Mouse (Mus musculus) CH12.LX (cell line): ENCODE measurements around the gene Rnft2. TPM values are rescaled to one million over a fixed set of nuclear protein-coding genes. Genes with fewer than 3 reads are reported as not detected.

Source experiments
- DNase-seq: peaks from one replicate; pipeline ENCODE4 v3.0.0-alpha.2; 2013; ENCODE audit errors: extremely low read depth
- H3K27ac ChIP-seq: 2 replicates; pipeline ENCODE4 v1.5.1; 2012; ENCODE audit warnings: low read depth, mild to moderate bottlenecking, control low read depth, moderate library complexity; ENCODE audit not compliant: insufficient read depth
- H3K27me3 ChIP-seq: replicated peaks from 2 replicates; pipeline ENCODE3; 2012; ENCODE audit warnings: inconsistent platforms
- H3K36me3 ChIP-seq, 2 experiments: replicated peaks in 1 of 2; 2 replicates each; pipeline versions ENCODE3 to v1.6.1; 2012; ENCODE audit warnings: inconsistent platforms in 1 of 2, low read length in 1 of 2, mild to moderate bottlenecking in 1 of 2, mixed read lengths in 1 of 2, moderate library complexity in 1 of 2; ENCODE audit not compliant: control insufficient read depth in 1 of 2, insufficient read depth in 1 of 2
- H3K4me1 ChIP-seq, 2 experiments: 2 replicates each; pipeline ENCODE4 v1.6.1; 2012; ENCODE audit warnings: inconsistent platforms in 1 of 2, moderate library complexity in 1 of 2; ENCODE audit not compliant: insufficient read depth in 2 of 2, control insufficient read depth in 1 of 2
- H3K4me2 ChIP-seq: 2 replicates; pipeline ENCODE4 v1.6.1; 2012; ENCODE audit warnings: low read depth, mild to moderate bottlenecking, control low read depth; ENCODE audit not compliant: poor library complexity, insufficient read depth, severe bottlenecking
- H3K4me3 ChIP-seq, 3 experiments: fragments of 150-350 bp in 1 of 3; sonication (generic) in 1 of 3; replicated peaks in 1 of 3; 2 replicates each; pipeline versions ENCODE3 to v1.5.1; 2011 to 2012; ENCODE audit warnings: low read depth in 2 of 3, low read length in 2 of 3, mild to moderate bottlenecking in 2 of 3, moderate library complexity in 2 of 3, control low read depth in 1 of 3, improper control_type of control experiment in 1 of 3, inconsistent platforms in 1 of 3, mixed read lengths in 1 of 3; ENCODE audit not compliant: poor library complexity in 1 of 3
- H3K79me2 ChIP-seq: replicated peaks from 2 replicates; pipeline ENCODE4 v1.6.1; 2012; ENCODE audit warnings: mild to moderate bottlenecking, moderate library complexity; ENCODE audit not compliant: control insufficient read depth, poor library complexity, insufficient read depth, severe bottlenecking; ENCODE audit errors: extremely low read depth
- H3K9ac ChIP-seq: 2 replicates; pipeline ENCODE4 v1.6.1; 2012; ENCODE audit warnings: low read depth, mild to moderate bottlenecking, control low read depth, moderate library complexity; ENCODE audit not compliant: insufficient read depth
- H3K9me3 ChIP-seq: replicated peaks from 2 replicates; pipeline ENCODE3; 2012; ENCODE audit warnings: low read length, inconsistent platforms, mixed read lengths
- CHD1 ChIP-seq: IDR thresholded peaks from 2 replicates; pipeline ENCODE4 v1.6.1; 2012; ENCODE audit warnings: low read depth, low read length, improper control_type of control experiment, inconsistent platforms
- ELF1 ChIP-seq: IDR thresholded peaks from 2 replicates; pipeline ENCODE4 v1.6.1; 2014; ENCODE audit warnings: low read depth, mild to moderate bottlenecking, inconsistent platforms, low read length, improper control_type of control experiment
- ETS1 ChIP-seq: conservative IDR thresholded peaks from 2 replicates; pipeline ENCODE4 v1.6.1; 2012; ENCODE audit warnings: low read depth, mild to moderate bottlenecking, inconsistent platforms, low read length, improper control_type of control experiment, moderate library complexity
- GABPA ChIP-seq: IDR thresholded peaks from 2 replicates; pipeline ENCODE4 v1.6.1; 2012; ENCODE audit warnings: low read depth, low read length, improper control_type of control experiment, inconsistent platforms; ENCODE audit not compliant: insufficient replicate concordance
- JUN ChIP-seq: IDR thresholded peaks from 2 replicates; pipeline ENCODE4 v1.6.1; 2011; ENCODE audit warnings: low read depth, mild to moderate bottlenecking, low read length, improper control_type of control experiment, moderate library complexity; ENCODE audit not compliant: insufficient read depth
- JUND ChIP-seq: conservative IDR thresholded peaks from 2 replicates; pipeline ENCODE4 v1.6.1; 2011; ENCODE audit warnings: low read depth, low read length, improper control_type of control experiment
- MAFK ChIP-seq: IDR thresholded peaks from 2 replicates; pipeline ENCODE4 v1.6.1; 2011; ENCODE audit warnings: low read length, improper control_type of control experiment; ENCODE audit not compliant: insufficient replicate concordance
- MAZ ChIP-seq: IDR thresholded peaks from 2 replicates; pipeline ENCODE4 v1.6.1; 2012; ENCODE audit warnings: low read depth, mild to moderate bottlenecking, inconsistent platforms, low read length, improper control_type of control experiment, moderate library complexity
- MEF2A ChIP-seq: IDR thresholded peaks from 2 replicates; pipeline ENCODE4 v1.6.1; 2014; ENCODE audit warnings: low read depth, mild to moderate bottlenecking, inconsistent platforms, low read length, improper control_type of control experiment, borderline replicate concordance
- MYC ChIP-seq: IDR thresholded peaks from 2 replicates; pipeline ENCODE4 v1.6.1; 2011; ENCODE audit warnings: low read depth, mild to moderate bottlenecking, improper control_type of control experiment, low read length
- POLR2A ChIP-seq: IDR thresholded peaks from 2 replicates; pipeline ENCODE4 v1.6.1; 2011; ENCODE audit warnings: low read depth, mild to moderate bottlenecking, improper control_type of control experiment, low read length
- POLR2AphosphoS2 ChIP-seq: IDR thresholded peaks from 2 replicates; pipeline ENCODE4 v1.6.1; 2011; ENCODE audit warnings: low read depth, low read length, improper control_type of control experiment
- RAD21 ChIP-seq: IDR thresholded peaks from 2 replicates; pipeline ENCODE4 v1.6.1; 2011; ENCODE audit warnings: low read depth, mild to moderate bottlenecking, low read length, improper control_type of control experiment, moderate library complexity
- RCOR1 ChIP-seq: conservative IDR thresholded peaks from 2 replicates; pipeline ENCODE4 v1.6.1; 2012; ENCODE audit warnings: low read depth, mild to moderate bottlenecking, inconsistent platforms, low read length, improper control_type of control experiment
- SIN3A ChIP-seq: IDR thresholded peaks from 2 replicates; pipeline ENCODE4 v1.6.1; 2012; ENCODE audit warnings: low read length, improper control_type of control experiment, inconsistent platforms
- SMC3 ChIP-seq: IDR thresholded peaks from 2 replicates; pipeline ENCODE4 v1.6.1; 2011; ENCODE audit warnings: low read depth, low read length, improper control_type of control experiment
- TBP ChIP-seq: conservative IDR thresholded peaks from 2 replicates; pipeline ENCODE4 v1.6.1; 2011; ENCODE audit warnings: low read depth, low read length, improper control_type of control experiment
- UBTF ChIP-seq: IDR thresholded peaks from 2 replicates; pipeline ENCODE4 v1.6.1; 2012; ENCODE audit warnings: low read depth, mild to moderate bottlenecking, inconsistent platforms, low read length, improper control_type of control experiment, moderate library complexity
- USF2 ChIP-seq: conservative IDR thresholded peaks from 2 replicates; pipeline ENCODE4 v1.6.1; 2011; ENCODE audit warnings: low read depth, low read length, improper control_type of control experiment
- ZNF384 ChIP-seq: IDR thresholded peaks from 2 replicates; pipeline ENCODE4 v1.6.1; 2012; ENCODE audit warnings: low read depth, low read length, improper control_type of control experiment, inconsistent platforms
- dilution Hi-C: fragments of 300-500 bp; cut with MboI; formaldehyde crosslinking; loops from 2 replicates; pipeline ENCODE4 v1.14.3; 2020; ENCODE audit warnings: low sequenced_read_pairs; ENCODE audit not compliant: extremely low pct_unique_long_range_greater_than_20kb, extremely low pct_ligation_motif_present
- in situ Hi-C: fragments of 300-500 bp; cut with MboI; formaldehyde crosslinking; loops from 3 replicates; pipeline ENCODE4 v1.14.3; 2019; ENCODE audit warnings: low sequenced_read_pairs, low pct_ligation_motif_present, low pct_unique_long_range_greater_than_20kb, mixed read lengths
- polyA plus RNA-seq: library from polyadenylated mRNA; unstranded; fragments of >175 nt; gene quantifications from 2 replicates; pipeline ENCODE4 v1.2.1, GENCODE M21; 2012; ENCODE audit warnings: low read depth; ENCODE audit not compliant: insufficient read length
- total RNA-seq, 2 experiments: library from RNA; depleted of rRNA; stranded (reverse); fragments of 300-350 nt in 1 of 2; fragments of >200 nt in 1 of 2; gene quantifications; 2 replicates each; pipeline ENCODE4 v1.2.3; 2012 to 2014

Rnft2 gene
- total and polyA plus RNA-seq, 3 experiments, result 1.6 to 5.1 (median 3.4) TPM

DNA sequence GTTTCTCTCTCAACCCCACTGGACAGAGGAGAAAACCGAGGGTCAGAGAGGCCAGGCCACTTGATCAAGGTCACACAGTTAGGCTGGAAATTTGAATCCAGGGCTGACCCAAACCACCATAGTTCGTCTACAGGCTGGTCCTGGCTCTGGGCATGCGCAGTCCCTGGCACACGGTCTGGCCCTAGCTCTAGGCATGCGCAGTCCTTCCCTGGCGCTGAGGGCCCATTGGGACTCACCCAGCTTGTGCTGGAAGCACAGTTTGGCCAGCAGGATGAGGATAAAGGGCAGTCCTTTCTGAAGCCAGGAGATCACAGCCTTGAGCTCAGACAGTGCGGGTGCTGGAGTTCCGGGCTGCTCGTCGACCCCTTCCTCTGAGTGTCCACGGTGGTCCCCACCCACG is 8.0 kb downstream of the Rnft2 start:
- H3K4me1 ChIP-seq, result no peaks in the 10 kb centered on the region
- no peak for DNase-seq
- H3K27ac ChIP-seq, result no peak overlapping the region
- H3K9ac ChIP-seq, result no peak overlapping the region
- no peaks in the 10 kb centered on the region for H3K79me2 ChIP-seq
- in situ Hi-C loops, result no loop called here
- no peak overlapping the region for H3K4me2 ChIP-seq
- H3K27me3 ChIP-seq, result no peaks in the 10 kb centered on the region
- no peaks in the 10 kb centered on the region for H3K9me3 ChIP-seq
- TF ChIP-seq RAD21, result no peak
- TF ChIP-seq SIN3A, result no peak
- no peak for TF ChIP-seq RCOR1
- TF ChIP-seq MYC, result no peak
- dilution Hi-C loops, result no loop called here
- H3K4me3 ChIP-seq, result no peak overlapping the region
- peaks cover 19 to 77% of the 10 kb centered on the region in 2 experiments for H3K36me3 ChIP-seq

DNA sequence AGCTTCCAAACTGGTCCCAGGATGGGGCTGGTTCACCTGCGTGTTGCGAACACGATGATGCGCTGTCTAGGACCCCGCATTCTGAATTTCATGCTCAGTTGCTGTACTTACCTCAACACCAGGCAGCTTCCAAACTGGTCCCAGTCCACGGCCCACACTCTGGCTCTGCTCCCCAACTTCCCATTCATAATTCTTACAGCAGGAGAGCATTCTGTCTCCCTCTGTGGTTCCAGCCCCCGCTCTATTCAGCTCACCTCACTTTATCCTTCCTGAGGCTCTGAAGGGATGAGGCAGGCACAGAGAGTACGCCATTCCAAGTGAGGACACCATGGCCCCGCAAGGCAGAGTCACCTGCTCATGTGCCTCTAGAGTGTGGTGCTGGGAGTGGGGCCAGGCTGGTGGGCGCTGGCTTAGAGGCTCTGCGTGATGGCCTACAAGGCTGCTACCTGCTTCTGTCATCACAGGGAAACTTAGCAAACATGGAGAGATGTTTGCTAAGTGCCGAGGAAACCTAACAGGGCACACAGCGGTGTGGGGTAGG is 14.8 kb downstream of the Rnft2 start:
- Histone ChIP-seq H3K79me2 (no peaks in the 10 kb centered on the region), H3K27me3 (no peaks in the 10 kb centered on the region), H3K4me1 (no peaks in the 10 kb centered on the region), H3K4me3 (no peak overlapping the region), H3K36me3 (peaks cover 18 to 87% of the 10 kb centered on the region in 2 experiments), H3K4me2 (no peak overlapping the region), H3K27ac (no peak overlapping the region), H3K9me3 (no peaks in the 10 kb centered on the region), H3K9ac (no peak overlapping the region)
- TF ChIP-seq UBTF (no peak), TBP (no peak), ZNF384 (no peak), JUND (no peak), MEF2A (no peak), POLR2AphosphoS2 (no peak), JUN (no peak), MYC (no peak), ETS1 (no peak), ELF1 (no peak), MAFK (no peak), SMC3 (no peak), CHD1 (no peak), POLR2A (no peak), MAZ (no peak), GABPA (no peak), USF2 (no peak)
- dilution Hi-C loops (no loop called here), in situ Hi-C loops (no loop called here)
- DNase-seq, result no peak
